Mouse (Mus musculus): ENCODE data around the gene Hist1h3i. TPM values are rescaled to one million over a fixed set of nuclear protein-coding genes. Genes with fewer than 3 reads are reported as not detected.
"Not testable (repeated sequence)": the region's sequence is repeated elsewhere in the genome, so short reads cannot be mapped to it uniquely, and the experiment has no call there.

Hist1h3i gene
- polyA plus RNA-seq, 1 experiment: 7.4 TPM

- no peaks in the 10 kb centered on the region for H3K36me3 ChIP-seq (ENCODE audit: control insufficient read depth, insufficient read depth, low read length)
- TF ChIP-seq POLR2A (IDR thresholded peaks at IDR 0.05; ENCODE audit: control insufficient read depth, low read depth, low read length) (no peak), CTCF (IDR thresholded peaks at IDR 0.05; ENCODE audit: control insufficient read depth, insufficient read depth, insufficient replicate concordance, low read depth, low read length) (no peak)
- no peaks in the 10 kb centered on the region for H3K27me3 ChIP-seq (ENCODE audit: control insufficient read depth, insufficient read depth, low read length)
- no peak overlapping the region for H3K27ac ChIP-seq (ENCODE audit: control insufficient read depth, insufficient read depth, low read depth, low read length)
- peaks cover 3% of the 10 kb centered on the region for H3K4me1 ChIP-seq (ENCODE audit: control insufficient read depth, insufficient read depth, low read length)
- no peak overlapping the region for H3K4me3 ChIP-seq (ENCODE audit: control insufficient read depth, low read depth, low read length)
Observed at GRCm38 (mm10) chr13:21752356-21752755, 30.8 kb downstream of the Hist1h3i start.

DNA sequence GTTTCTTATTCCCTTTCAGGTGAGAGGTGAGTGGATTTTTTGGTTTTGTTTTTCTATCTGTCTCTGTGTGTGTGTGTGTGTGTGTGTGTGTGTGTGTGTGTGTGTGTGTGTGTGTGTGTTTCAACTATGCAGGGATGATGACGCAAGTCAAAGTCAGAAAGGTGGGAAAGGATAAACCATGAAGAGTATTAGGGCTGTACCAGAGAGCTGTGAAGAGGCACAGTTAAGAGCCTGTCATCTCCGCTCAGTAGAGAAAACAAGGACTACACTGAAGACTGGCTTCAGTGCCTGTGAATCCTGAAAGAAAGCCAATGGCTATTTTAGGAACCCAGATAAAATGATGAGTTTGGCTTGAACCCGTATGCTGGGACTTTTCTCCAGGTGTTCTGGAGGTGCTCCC is 31.3 kb downstream of the Hist1h3i start:
- no peaks in the 10 kb centered on the region for H3K36me3 ChIP-seq (ENCODE audit: control insufficient read depth, insufficient read depth, low read length)
- H3K4me3 ChIP-seq (ENCODE audit: control insufficient read depth, low read depth, low read length): no peak overlapping the region
- TF ChIP-seq POLR2A (IDR thresholded peaks at IDR 0.05; ENCODE audit: control insufficient read depth, low read depth, low read length): no peak
- H3K4me1 ChIP-seq (ENCODE audit: control insufficient read depth, insufficient read depth, low read length): peaks cover 3% of the 10 kb centered on the region
- no peaks in the 10 kb centered on the region for H3K27me3 ChIP-seq (ENCODE audit: control insufficient read depth, insufficient read depth, low read length)
- no peak overlapping the region for H3K27ac ChIP-seq (ENCODE audit: control insufficient read depth, insufficient read depth, low read depth, low read length)

DNA sequence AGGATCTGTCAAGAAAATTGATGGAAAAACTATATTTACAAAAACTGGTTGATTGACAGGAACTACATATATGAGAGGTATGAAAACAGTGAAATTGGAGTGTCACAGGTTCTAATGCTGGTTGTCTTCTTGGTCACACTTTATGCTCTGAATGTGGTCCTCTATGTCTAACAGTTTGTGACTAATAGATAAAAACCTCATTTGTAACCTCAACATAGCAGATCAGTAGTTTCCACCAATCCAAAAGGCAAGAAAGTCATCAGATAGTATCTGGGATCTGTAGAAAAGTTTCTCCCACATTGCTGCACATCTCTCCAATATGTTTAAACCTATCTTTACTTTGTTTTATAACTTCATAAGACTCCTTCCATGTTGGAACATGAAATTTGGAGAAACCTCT is 31.8 kb downstream of the Hist1h3i start:
- Histone ChIP-seq H3K27me3 (ENCODE audit: control insufficient read depth, insufficient read depth, low read length) (no peaks in the 10 kb centered on the region), H3K27ac (ENCODE audit: control insufficient read depth, insufficient read depth, low read depth, low read length) (no peak overlapping the region), H3K4me1 (ENCODE audit: control insufficient read depth, insufficient read depth, low read length) (peaks cover 3% of the 10 kb centered on the region), H3K4me3 (ENCODE audit: control insufficient read depth, low read depth, low read length) (no peak overlapping the region), H3K36me3 (ENCODE audit: control insufficient read depth, insufficient read depth, low read length) (no peaks in the 10 kb centered on the region)
- TF ChIP-seq POLR2A (IDR thresholded peaks at IDR 0.05; ENCODE audit: control insufficient read depth, low read depth, low read length): no peak
- no peak for TF ChIP-seq CTCF (IDR thresholded peaks at IDR 0.05; ENCODE audit: control insufficient read depth, insufficient read depth, insufficient replicate concordance, low read depth, low read length)

GRCm38 (mm10) chr13:21750159-21751017 is 32.8 kb downstream of the Hist1h3i start, which contains the start of gene Hist1h4k:
Gene Hist1h4k, minus strand, starts transcription at chr13:21750505.
- H3K36me3 ChIP-seq (ENCODE audit: control insufficient read depth, insufficient read depth, low read length); H3K4me1 ChIP-seq (ENCODE audit: control insufficient read depth, insufficient read depth, low read length); H3K27me3 ChIP-seq (ENCODE audit: control insufficient read depth, insufficient read depth, low read length): not testable (repeated sequence)
- Histone ChIP-seq H3K4me3 (ENCODE audit: control insufficient read depth, low read depth, low read length) (peak within 1 kb of the TSS; percentile 42), H3K27ac (ENCODE audit: control insufficient read depth, insufficient read depth, low read depth, low read length) (peak within 1 kb of the TSS; percentile 65)
- TF ChIP-seq POLR2A (IDR thresholded peaks at IDR 0.05; ENCODE audit: control insufficient read depth, low read depth, low read length): peak; percentile 74

DNA sequence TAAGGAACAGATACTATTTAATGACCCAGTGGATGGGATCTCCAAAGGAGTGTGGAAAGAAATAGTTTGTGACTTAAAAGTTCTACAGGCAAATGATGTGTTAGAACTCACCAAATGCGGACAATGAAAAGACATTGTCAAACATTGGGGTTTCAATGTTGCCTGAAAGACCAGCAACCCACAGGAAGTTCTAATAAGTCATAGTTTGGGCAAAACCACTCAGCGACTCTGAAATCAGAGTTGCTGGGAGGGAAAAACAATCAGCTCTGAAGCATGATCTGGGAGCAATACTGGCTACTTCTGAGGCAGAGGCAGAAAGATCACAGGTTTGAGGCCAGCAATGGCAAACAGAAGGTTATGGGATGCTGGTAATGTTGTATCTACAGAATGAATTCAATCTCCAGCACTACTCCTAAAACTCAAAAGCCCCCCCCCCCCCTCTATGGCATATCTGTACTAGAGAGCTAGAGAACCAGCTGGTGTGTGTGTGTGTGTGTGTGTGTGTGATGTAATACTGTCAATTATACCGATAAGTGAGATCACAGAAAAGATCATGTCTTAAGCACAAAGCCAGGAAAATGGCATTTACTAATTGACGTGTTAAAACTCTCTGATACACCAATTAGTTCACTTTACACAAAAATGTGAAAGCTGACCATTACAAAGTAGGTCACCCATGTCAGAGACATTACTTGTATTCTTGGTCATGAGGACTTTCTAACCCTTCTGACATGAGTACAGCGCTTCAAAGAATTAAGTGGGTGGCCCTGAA is 33.6 kb downstream of the Hist1h3i start:
- H3K27ac ChIP-seq (ENCODE audit: control insufficient read depth, insufficient read depth, low read depth, low read length): peak overlapping the region; percentile 25

GRCm38 (mm10) chr13:21745006-21745405 is 38.2 kb downstream of the Hist1h3i start:
- H3K4me3 ChIP-seq (ENCODE audit: control insufficient read depth, low read depth, low read length): no peak overlapping the region
- TF ChIP-seq POLR2A (IDR thresholded peaks at IDR 0.05; ENCODE audit: control insufficient read depth, low read depth, low read length): no peak
- TF ChIP-seq CTCF (IDR thresholded peaks at IDR 0.05; ENCODE audit: control insufficient read depth, insufficient read depth, insufficient replicate concordance, low read depth, low read length): no peak
- H3K27me3 ChIP-seq (ENCODE audit: control insufficient read depth, insufficient read depth, low read length): no peaks in the 10 kb centered on the region
- H3K4me1 ChIP-seq (ENCODE audit: control insufficient read depth, insufficient read depth, low read length): no peaks in the 10 kb centered on the region
- no peaks in the 10 kb centered on the region for H3K36me3 ChIP-seq (ENCODE audit: control insufficient read depth, insufficient read depth, low read length)
- H3K27ac ChIP-seq (ENCODE audit: control insufficient read depth, insufficient read depth, low read depth, low read length): no peak overlapping the region

More for the DNA sequence above, 33.6 kb downstream of the Hist1h3i start:
- Histone ChIP-seq H3K4me3 (ENCODE audit: control insufficient read depth, low read depth, low read length) (no peak overlapping the region), H3K36me3 (ENCODE audit: control insufficient read depth, insufficient read depth, low read length) (no peaks in the 10 kb centered on the region), H3K27me3 (ENCODE audit: control insufficient read depth, insufficient read depth, low read length) (no peaks in the 10 kb centered on the region), H3K4me1 (ENCODE audit: control insufficient read depth, insufficient read depth, low read length) (peaks cover 3% of the 10 kb centered on the region)
- TF ChIP-seq CTCF (IDR thresholded peaks at IDR 0.05; ENCODE audit: control insufficient read depth, insufficient read depth, insufficient replicate concordance, low read depth, low read length) (no peak), POLR2A (IDR thresholded peaks at IDR 0.05; ENCODE audit: control insufficient read depth, low read depth, low read length) (no peak)

GRCm38 (mm10) chr13:21734906-21735767 is 48.0 kb downstream of the Hist1h3i start, which contains the start of gene Hist1h4j:
Gene Hist1h4j, plus strand, starts transcription at chr13:21735064.
- H3K36me3 ChIP-seq (ENCODE audit: control insufficient read depth, insufficient read depth, low read length): not testable (repeated sequence)
- peak within 1 kb of the TSS; percentile 80 for H3K27ac ChIP-seq (ENCODE audit: control insufficient read depth, insufficient read depth, low read depth, low read length)
- TF ChIP-seq POLR2A (IDR thresholded peaks at IDR 0.05; ENCODE audit: control insufficient read depth, low read depth, low read length): peak; percentile 77

More at GRCm38 (mm10) chr13:21734906-21735767, 48.0 kb downstream of the Hist1h3i start, which contains the start of gene Hist1h4j:
- not testable (repeated sequence) for H3K4me1 ChIP-seq (ENCODE audit: control insufficient read depth, insufficient read depth, low read length); H3K27me3 ChIP-seq (ENCODE audit: control insufficient read depth, insufficient read depth, low read length)
- H3K4me3 ChIP-seq (ENCODE audit: control insufficient read depth, low read depth, low read length): peak within 1 kb of the TSS; percentile 63

Data from testis, adult 2 months (tissue).